Mouse (Mus musculus) kidney, postnatal 4 days (tissue): ENCODE results near the gene Igfbpl1.

Experiments
- DNase-seq, 2 experiments: peaks; one replicate each; pipeline ENCODE4 v3.0.0; 2021; ENCODE audit warnings: mixed read lengths in 2 of 2

Gene Igfbpl1

DNA sequence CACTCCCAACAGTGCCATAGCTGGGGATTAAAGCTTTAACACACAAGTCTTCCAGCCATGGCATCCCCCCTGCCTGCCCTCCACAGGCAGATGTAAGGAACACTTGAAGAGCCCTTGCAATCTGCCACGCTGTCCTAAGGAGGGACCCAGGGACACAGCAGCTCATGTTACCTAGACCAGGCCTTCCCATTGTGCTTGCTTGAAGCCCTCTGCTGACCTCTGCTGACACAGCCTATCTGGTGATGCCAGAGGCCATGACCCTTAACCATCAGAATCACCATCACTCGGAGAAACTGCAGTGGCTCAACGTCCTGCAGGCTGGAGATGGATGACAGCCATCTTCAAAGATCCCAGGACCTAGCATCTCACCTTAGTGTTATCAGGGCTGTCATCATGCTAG is 4.7 kb downstream of the Igfbpl1 start:
- no peak for DNase-seq

- peak; percentile 82 to 85 for DNase-seq
These were observed 6.5 kb downstream of the Igfbpl1 start for GRCm38 (mm10) chr4:45820074-45820830.

- peak; percentile 47 to 59 for DNase-seq
These were observed 7.4 kb downstream of the Igfbpl1 start for GRCm38 (mm10) chr4:45819208-45819931.

GRCm38 (mm10) chr4:45818814-45819207 is 7.9 kb downstream of the Igfbpl1 start:
- no peak for DNase-seq

- DNase-seq, result peak; percentile 75 to 78
These were observed 11.2 kb downstream of the Igfbpl1 start for GRCm38 (mm10) chr4:45815542-45815941.

DNA sequence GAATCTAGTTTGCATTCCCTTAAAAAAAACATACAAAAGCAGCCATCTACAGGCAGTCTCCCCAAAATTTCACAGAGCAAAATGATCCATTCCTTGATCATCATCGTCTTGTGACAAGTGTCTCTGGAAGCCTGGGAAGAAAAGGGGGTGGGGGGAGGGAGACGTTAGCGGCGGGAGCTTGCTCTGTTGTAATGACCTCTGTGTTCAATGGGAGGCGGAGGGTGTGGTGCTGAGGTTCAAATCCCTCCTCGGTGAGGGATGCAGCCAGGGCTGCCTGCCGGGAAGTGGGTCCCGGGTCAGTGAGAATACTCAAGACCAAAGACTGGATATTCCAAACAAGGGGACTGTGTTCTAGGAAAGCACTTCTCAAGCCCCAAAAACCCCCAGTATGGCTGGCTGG is 15.5 kb downstream of the Igfbpl1 start:
- no peak for DNase-seq

DNA sequence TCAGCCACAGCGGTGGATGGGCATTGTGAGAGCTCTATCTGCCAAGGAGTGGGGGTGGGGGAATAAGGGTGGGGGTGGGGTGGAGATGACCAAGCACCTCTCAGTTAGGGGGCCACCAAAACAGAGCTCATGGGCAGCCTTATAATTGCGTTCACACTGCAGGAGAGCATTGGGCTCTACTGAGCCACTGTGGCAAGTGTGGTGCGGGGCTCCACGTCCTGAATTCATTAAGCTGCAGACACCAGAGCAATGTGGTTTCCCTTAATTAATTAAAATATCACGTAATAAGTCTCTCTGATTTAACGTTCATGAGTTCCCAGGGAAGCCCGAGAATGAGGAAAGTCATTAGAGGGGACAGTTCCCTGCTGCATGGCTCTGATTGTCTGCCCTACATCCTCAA is 18.7 kb downstream of the Igfbpl1 start:
- DNase-seq, result no peak

GRCm38 (mm10) chr4:45802900-45803299 is 23.8 kb downstream of the Igfbpl1 start:
- no peak for DNase-seq

DNA sequence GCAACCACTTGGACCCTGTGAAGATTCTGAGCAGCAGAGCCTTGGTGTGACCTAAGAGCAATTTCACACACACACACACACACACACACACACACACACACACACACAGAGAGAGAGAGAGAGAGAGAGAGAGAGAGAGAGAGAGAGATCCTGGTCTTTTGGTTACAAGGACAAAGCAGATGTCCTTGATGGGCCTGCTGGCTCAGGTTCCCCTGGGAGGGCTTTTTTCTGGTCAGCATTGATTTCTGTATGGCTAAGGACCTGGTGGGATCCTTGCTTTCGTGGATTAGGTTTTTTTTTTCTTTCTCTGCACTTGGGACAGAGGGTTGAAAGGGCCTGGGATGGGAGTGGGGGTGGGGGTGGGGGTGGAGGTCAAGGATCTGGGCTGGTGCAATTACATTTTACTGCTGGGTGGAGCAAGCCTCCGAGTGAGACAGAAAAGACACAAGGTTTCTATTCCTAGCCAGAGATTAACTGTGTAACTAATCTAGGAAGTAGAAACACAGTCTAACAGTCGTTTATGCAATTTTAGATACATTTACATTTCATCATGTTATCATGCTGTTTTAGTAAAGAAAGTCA is 26.7 kb downstream of the Igfbpl1 start:
- DNase-seq, result no peak

DNA sequence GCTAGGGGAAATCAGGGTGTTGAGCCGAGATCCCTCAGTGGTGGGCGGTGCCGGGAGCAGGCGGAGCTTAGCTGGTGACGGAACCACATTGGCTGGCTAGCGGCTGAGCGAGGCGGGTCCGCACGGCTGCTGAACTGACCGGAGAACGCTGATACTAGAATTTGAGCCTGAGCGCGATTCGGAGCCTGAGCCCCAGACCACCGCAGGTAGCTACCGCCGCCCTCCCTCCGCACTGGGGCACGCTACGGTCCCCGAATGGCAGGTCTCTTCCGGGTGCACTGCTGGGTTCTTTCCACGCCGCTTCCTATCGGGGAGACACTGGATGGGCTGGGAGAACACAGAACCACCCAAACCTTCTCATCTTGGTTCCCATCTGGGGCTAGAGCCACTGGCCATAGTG is 27.8 kb downstream of the Igfbpl1 start, which contains the start of gene Aldh1b1:
Gene Aldh1b1, plus strand, starts transcription at position 59 of the 400 bp plus-strand sequence.
- peak; percentile 84 to 90 for DNase-seq

- no peak for DNase-seq
These were observed 30.0 kb downstream of the Igfbpl1 start for GRCm38 (mm10) chr4:45796760-45797159.

DNA sequence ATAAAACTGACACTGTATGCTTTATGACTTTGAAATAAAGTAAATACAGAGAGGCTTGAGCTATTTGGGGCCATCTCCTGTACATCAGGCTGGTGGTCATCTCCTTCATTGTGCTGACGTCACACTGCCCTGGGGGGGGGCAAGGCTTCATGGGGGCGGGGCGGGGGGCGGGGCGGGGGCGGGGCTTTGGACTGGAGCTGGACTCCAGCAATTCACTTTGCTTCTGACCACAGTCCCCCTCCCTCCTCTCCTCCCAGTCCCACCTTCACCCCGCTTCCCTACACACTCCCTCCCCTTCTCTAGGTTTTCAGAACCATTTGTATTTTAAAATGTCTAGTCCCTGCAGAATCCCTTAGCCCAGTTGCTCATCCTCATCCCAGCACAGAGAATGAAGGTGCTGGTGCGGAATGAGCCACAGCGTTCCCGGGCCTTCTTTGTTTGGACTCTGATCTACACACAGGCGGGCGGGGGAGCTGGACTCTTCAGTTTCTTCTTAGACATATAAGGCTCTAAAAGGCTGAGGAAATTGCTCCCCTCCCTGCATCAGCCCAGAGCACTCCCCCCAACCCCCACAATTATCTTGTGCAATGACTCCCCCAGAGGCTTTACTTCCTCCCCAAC is 31.4 kb downstream of the Igfbpl1 start:
- DNase-seq, result peak; percentile 70 to 82

DNA sequence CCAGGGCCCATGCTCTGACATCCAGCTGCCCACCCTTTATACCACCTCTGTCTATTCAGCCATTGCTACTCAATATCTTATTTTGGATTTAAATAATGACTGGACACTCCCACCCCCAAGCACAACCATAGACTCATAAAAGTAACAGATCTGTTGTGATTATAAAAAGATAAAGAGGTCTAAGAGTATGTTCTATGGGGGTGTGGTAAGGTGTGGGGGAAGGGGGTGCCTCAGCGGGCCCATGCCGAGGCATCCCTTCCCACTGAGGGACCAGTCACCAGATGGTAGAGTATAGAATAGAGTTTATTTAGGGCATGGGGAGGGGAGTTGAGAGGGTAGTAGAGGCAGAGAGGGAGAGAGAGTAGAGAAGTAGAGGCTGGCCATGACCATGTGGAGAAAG is 36.7 kb downstream of the Igfbpl1 start:
- DNase-seq, result no peak

- DNase-seq, result peak; percentile 18 to 28
These were observed 37.3 kb downstream of the Igfbpl1 start for GRCm38 (mm10) chr4:45789263-45789958.

DNA sequence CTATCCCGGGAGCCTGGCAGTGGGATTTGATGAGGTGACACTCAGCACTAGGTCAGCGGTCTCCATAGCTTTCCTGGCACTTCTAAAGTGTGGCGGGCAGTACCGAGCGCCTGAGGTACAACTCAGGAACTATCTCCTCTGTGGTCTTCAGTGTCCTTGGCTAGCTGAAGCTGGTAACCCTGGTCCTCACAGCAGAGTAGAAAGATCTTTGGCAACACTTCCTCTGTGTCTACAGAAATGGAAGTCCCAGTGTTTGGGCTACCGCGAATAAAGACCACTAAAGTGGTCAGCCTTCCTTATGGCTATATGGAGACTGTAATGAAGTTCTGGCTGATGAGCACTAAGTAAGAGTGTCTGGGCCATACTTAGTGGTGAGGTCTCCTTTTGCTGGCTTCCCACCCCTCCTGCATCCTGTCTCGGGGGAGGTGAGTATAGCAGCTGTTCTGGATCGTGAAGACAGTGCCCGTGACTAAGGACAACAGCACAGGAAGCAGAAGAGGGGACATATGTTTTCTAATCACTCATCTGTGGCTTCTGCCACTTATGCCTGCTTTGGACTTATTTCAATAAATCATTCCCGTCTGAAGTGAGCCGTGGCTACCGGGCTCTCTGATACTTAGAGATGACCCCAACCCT is 38.2 kb downstream of the Igfbpl1 start:
- DNase-seq, result peak in 1 of 2 experiments; percentile 14

DNA sequence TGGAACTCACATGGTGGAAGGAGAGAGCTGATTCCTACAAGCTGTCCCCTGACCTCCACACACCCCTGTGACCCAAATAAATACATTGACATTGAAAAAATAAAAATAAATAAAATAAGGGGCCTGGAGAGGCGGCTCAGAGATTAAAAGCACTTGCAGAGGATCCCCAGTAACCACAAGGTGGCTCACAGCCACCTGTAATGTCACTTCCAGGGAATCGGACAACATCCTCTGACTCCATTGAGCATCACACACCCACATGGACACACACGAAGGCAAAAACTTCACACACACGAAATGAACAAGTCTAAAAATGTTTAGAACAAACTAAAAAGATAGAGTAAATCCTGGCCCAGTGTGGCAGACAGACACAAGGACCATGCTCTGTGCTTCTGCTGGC is 40.0 kb downstream of the Igfbpl1 start:
- DNase-seq, result no peak

DNA sequence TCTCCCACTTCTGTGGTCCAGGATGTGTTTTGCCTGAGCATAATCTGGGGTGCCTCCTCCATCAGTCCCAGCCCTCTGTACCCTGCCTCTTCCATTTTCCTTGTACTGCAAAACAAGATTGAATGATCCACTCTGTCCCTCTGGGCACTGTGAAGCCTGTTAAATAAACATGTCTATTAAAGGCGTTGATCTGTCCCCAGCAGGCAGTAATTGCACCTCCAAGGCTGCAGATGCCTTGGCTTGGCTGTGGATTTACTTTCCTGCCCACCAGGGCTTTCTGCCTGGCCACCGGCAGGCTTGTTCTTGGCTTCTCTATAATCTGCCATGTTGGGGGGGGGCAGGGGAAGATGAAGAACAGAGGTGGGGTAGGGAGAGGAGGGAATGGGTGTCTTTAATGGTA is 40.8 kb downstream of the Igfbpl1 start:
- DNase-seq, result no peak

DNA sequence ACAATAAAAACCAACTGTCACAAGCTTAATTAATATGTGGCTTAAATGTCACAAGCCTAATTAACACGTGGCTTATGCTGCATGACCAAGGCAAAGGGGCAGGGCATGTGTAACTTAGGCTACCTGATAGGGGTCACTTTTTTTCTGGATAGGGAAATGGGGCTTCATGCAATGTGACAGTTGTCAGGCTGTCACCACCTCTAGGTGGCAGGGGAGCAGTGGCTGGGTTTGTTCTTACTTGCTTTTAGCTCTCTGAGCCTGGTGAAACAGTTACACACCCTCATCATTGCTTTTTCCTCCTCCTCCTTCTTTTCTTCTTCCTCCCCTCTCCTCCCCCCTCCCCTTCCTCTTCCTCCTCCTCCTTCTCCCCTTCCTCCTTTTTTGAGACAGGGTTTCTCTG is 43.1 kb downstream of the Igfbpl1 start:
- DNase-seq, result no peak

- peak; percentile 78 to 81 for DNase-seq
These were observed 55.1 kb downstream of the Igfbpl1 start for GRCm38 (mm10) chr4:45771619-45772018.

DNA sequence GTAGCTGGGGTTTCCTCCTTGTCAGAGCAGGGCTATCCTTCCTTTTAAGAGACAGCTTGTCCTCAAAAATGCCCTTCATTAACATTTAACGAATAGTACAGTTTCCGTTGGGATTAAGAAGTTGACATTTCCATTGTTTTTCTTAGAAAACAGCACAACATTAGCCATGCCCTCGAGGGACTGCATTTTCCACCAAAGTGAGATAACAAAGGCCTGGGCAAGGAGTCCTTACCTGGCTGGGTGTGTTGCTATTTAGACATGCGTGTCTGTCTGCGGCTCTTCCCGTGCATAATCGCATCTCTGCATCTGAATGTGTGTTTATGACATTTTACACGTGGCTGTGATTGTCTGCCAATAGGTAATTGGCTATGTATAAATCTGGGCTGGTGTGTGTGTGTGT is 55.5 kb downstream of the Igfbpl1 start:
- no peak for DNase-seq

DNA sequence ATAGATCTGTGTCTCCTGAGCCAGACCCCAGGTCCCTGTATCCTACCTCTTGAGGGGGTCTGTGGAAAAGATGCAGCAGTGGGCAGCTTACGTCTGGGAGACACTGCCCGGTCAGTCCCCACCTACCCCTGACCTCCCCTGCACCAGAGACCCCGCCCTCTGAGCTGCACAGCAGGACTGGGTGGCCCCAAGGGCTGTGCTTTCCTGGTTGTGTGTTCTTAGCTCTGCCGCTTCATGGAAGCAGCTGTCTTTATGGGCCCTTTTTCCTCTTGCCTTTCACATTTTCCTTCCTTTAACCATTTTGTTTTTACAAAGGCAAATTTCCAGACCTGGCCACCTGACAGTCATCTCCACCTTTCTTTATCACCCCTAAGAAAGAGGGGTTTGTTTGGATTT is 56.1 kb downstream of the Igfbpl1 start:
- DNase-seq, result no peak
